Mouse (Mus musculus): ENCODE measurements around the gene Upp1.

GRCm38 (mm10) chr11:9146115-9146514 lies 28.2 kb downstream of the Upp1 start:
- TF ChIP-seq CTCF (IDR thresholded peaks at IDR 0.05; ENCODE audit: low read depth) (no peak), EP300 (optimal IDR thresholded peaks at IDR 0.05) (no peak)

All from stomach, postnatal 0 days (tissue).